Mouse (Mus musculus): ENCODE results near the gene Pi16. TPM values are rescaled to one million over a fixed set of nuclear protein-coding genes. Genes with fewer than 3 reads are reported as not detected.

Gene Pi16
- polyA plus RNA-seq, 1 experiment = 4.7 TPM

- no peak for TF ChIP-seq FLI1 (IDR thresholded peaks at IDR 0.05; ENCODE audit: low read length)
- no peak for TF ChIP-seq GATA1 (IDR thresholded peaks at IDR 0.05; ENCODE audit: borderline replicate concordance, low read length)
- Histone ChIP-seq H3K4me3 (replicated peaks) (no peak overlapping the region), H3K27me3 (replicated peaks) (peaks cover 4% of the 10 kb centered on the region), H3K36me3 (replicated peaks; ENCODE audit: low read length) (peaks cover 2% of the 10 kb centered on the region), H3K4me1 (peaks cover 30% of the 10 kb centered on the region), H3K9me3 (peaks cover 5% of the 10 kb centered on the region)
Measured at GRCm38 (mm10) chr17:29313300-29313699, 4.2 kb upstream of the Pi16 start.

GRCm38 (mm10) chr17:29315672-29316465, 1.6 kb upstream of the Pi16 start:
- H3K4me3 ChIP-seq (replicated peaks) = peak overlapping the region; percentile 33
- peaks cover 5% of the 10 kb centered on the region for H3K9me3 ChIP-seq
- peaks cover 47% of the 10 kb centered on the region for H3K4me1 ChIP-seq
- peaks cover 2% of the 10 kb centered on the region for H3K36me3 ChIP-seq (replicated peaks; ENCODE audit: low read length)
- H3K27me3 ChIP-seq (replicated peaks) = peaks cover 30% of the 10 kb centered on the region
- TF ChIP-seq FLI1 (IDR thresholded peaks at IDR 0.05; ENCODE audit: low read length) (no peak), GATA1 (IDR thresholded peaks at IDR 0.05; ENCODE audit: borderline replicate concordance, low read length) (no peak)

GRCm38 (mm10) chr17:29316891-29317290, 589 bp upstream of the Pi16 start:
- H3K27me3 ChIP-seq (replicated peaks) = peaks cover 37% of the 10 kb centered on the region
- peaks cover 47% of the 10 kb centered on the region for H3K4me1 ChIP-seq

GRCm38 (mm10) chr17:29318731-29319250, 1.3 kb downstream of the Pi16 start:
- Histone ChIP-seq H3K4me1 (peaks cover 49% of the 10 kb centered on the region), H3K36me3 (replicated peaks; ENCODE audit: low read length) (no peaks in the 10 kb centered on the region), H3K27me3 (replicated peaks) (peaks cover 43% of the 10 kb centered on the region), H3K9me3 (no peaks in the 10 kb centered on the region), H3K4me3 (replicated peaks) (peak overlapping the region; percentile 31)
- no peak for TF ChIP-seq GATA1 (IDR thresholded peaks at IDR 0.05; ENCODE audit: borderline replicate concordance, low read length)

More at GRCm38 (mm10) chr17:29316891-29317290, 589 bp upstream of the Pi16 start:
- Histone ChIP-seq H3K4me3 (replicated peaks) (no peak overlapping the region), H3K9me3 (peaks cover 5% of the 10 kb centered on the region), H3K36me3 (replicated peaks; ENCODE audit: low read length) (peaks cover 2% of the 10 kb centered on the region)
- TF ChIP-seq GATA1 (IDR thresholded peaks at IDR 0.05; ENCODE audit: borderline replicate concordance, low read length) = no peak
- no peak for TF ChIP-seq FLI1 (IDR thresholded peaks at IDR 0.05; ENCODE audit: low read length)

- Histone ChIP-seq H3K4me1 (peaks cover 54% of the 10 kb centered on the region), H3K9me3 (no peaks in the 10 kb centered on the region), H3K4me3 (replicated peaks) (peak overlapping the region; percentile 31), H3K27me3 (replicated peaks) (peaks cover 43% of the 10 kb centered on the region), H3K36me3 (replicated peaks; ENCODE audit: low read length) (no peaks in the 10 kb centered on the region)
- no peak for TF ChIP-seq FLI1 (IDR thresholded peaks at IDR 0.05; ENCODE audit: low read length)
- no peak for TF ChIP-seq GATA1 (IDR thresholded peaks at IDR 0.05; ENCODE audit: borderline replicate concordance, low read length)
Measured at GRCm38 (mm10) chr17:29319476-29319875, 2.0 kb downstream of the Pi16 start.

- Histone ChIP-seq H3K27me3 (replicated peaks) (peaks cover 43% of the 10 kb centered on the region), H3K4me1 (peaks cover 52% of the 10 kb centered on the region), H3K4me3 (replicated peaks) (no peak overlapping the region), H3K9me3 (no peaks in the 10 kb centered on the region), H3K36me3 (replicated peaks; ENCODE audit: low read length) (no peaks in the 10 kb centered on the region)
- TF ChIP-seq FLI1 (IDR thresholded peaks at IDR 0.05; ENCODE audit: low read length) (no peak), GATA1 (IDR thresholded peaks at IDR 0.05; ENCODE audit: borderline replicate concordance, low read length) (no peak; the same call in 2 of the 3 replicates)
Measured at GRCm38 (mm10) chr17:29319881-29320639, 2.6 kb downstream of the Pi16 start.

GRCm38 (mm10) chr17:29321765-29322602, 4.5 kb downstream of the Pi16 start:
- Histone ChIP-seq H3K4me1 (peaks cover 32% of the 10 kb centered on the region), H3K4me3 (replicated peaks) (no peak overlapping the region), H3K36me3 (replicated peaks; ENCODE audit: low read length) (no peaks in the 10 kb centered on the region), H3K9me3 (0 out of 2 replicates have a peak, but pooled peaks cover 2% of the 10 kb centered on the region), H3K27me3 (replicated peaks) (peaks cover 49% of the 10 kb centered on the region)
- TF ChIP-seq FLI1 (IDR thresholded peaks at IDR 0.05; ENCODE audit: low read length) = no peak

- H3K4me3 ChIP-seq (replicated peaks) = no peak overlapping the region
- TF ChIP-seq GATA1 (IDR thresholded peaks at IDR 0.05; ENCODE audit: borderline replicate concordance, low read length) (no peak), FLI1 (IDR thresholded peaks at IDR 0.05; ENCODE audit: low read length) (no peak)
- peaks cover 5% of the 10 kb centered on the region for H3K36me3 ChIP-seq (replicated peaks; ENCODE audit: low read length)
- peaks cover 55% of the 10 kb centered on the region for H3K27me3 ChIP-seq (replicated peaks)
- H3K9me3 ChIP-seq = 0 out of 2 replicates have a peak, but pooled peaks cover 8% of the 10 kb centered on the region
- H3K4me1 ChIP-seq = peaks cover 31% of the 10 kb centered on the region
Measured at GRCm38 (mm10) chr17:29322603-29322962, 5.1 kb downstream of the Pi16 start.

GRCm38 (mm10) chr17:29323625-29324024, 6.1 kb downstream of the Pi16 start:
- Histone ChIP-seq H3K4me3 (replicated peaks) (no peak overlapping the region), H3K9me3 (0 out of 2 replicates have a peak, but pooled peaks cover 8% of the 10 kb centered on the region), H3K36me3 (replicated peaks; ENCODE audit: low read length) (peaks cover 5% of the 10 kb centered on the region), H3K27me3 (replicated peaks) (peaks cover 53% of the 10 kb centered on the region), H3K4me1 (peaks cover 30% of the 10 kb centered on the region)
- no peak for TF ChIP-seq FLI1 (IDR thresholded peaks at IDR 0.05; ENCODE audit: low read length)
- no peak for TF ChIP-seq GATA1 (IDR thresholded peaks at IDR 0.05; ENCODE audit: borderline replicate concordance, low read length)

Measured in megakaryocyte, embryonic 14.5 days (primary cell).